Mouse (Mus musculus) cerebellum, postnatal 10 days (tissue): Measurements from ENCODE around the gene Vmn1r33.
"Not testable (repeated sequence)": the region's sequence is repeated elsewhere in the genome, so short reads cannot be mapped to it uniquely, and the experiment has no call there.

ENCODE experiments used
- DNase-seq, 2 experiments: peaks; one replicate each; pipeline ENCODE4 v3.0.0; 2021; ENCODE audit warnings: mixed read lengths in 2 of 2

Vmn1r33 gene

GRCm38 (mm10) chr6:66618182-66618581, at the start of gene Vmn1r33:
Vmn1r33 (minus strand) TSS chr6:66618282.
- DNase-seq: not testable (repeated sequence)

GRCm38 (mm10) chr6:66643779-66644178, 25.7 kb upstream of the Vmn1r33 start, which contains the start of gene Vmn1r34:
Vmn1r34 (minus strand) TSS chr6:66643879.
- no peak for DNase-seq

GRCm38 (mm10) chr6:66595804-66596203, 22.3 kb downstream of the Vmn1r33 start:
- DNase-seq: no peak
